Mouse (Mus musculus): ENCODE data around the gene Cldn3. TPM values are rescaled to one million over a fixed set of nuclear protein-coding genes. Genes with fewer than 3 reads are reported as not detected.

The Cldn3 gene
- total and polyA plus RNA-seq, 3 experiments, result not detected

GRCm38 (mm10) chr5:135023344-135024173, 37.5 kb downstream of the Cldn3 start, which contains the start of gene Stx1a (continued):
- TF ChIP-seq E2F4 (IDR thresholded peaks at IDR 0.05; ENCODE audit: insufficient replicate concordance, low read depth, low read length) (no peak), CHD1 (IDR thresholded peaks at IDR 0.05; ENCODE audit: low read depth, low read length) (no peak), IRF4 (IDR thresholded peaks at IDR 0.05; ENCODE audit: low read depth, low read length) (no peak), JUND (conservative IDR thresholded peaks at IDR 0.05; ENCODE audit: low read depth, low read length) (no peak), CTCF (conservative IDR thresholded peaks at IDR 0.05 in 1 of 2, IDR thresholded peaks at IDR 0.05 in 1 of 2; ENCODE audit: low read depth in 2 of 2, low read length in 2 of 2) (0 out of 4 replicates have a peak, but pooled peaks of 1 of the 2 experiments have one; percentile 2), MAFK (IDR thresholded peaks at IDR 0.05; ENCODE audit: insufficient replicate concordance, low read length) (no peak), ZMIZ1 (IDR thresholded peaks at IDR 0.05; ENCODE audit: low read depth, low read length) (peak; percentile 43; the same call in 1 of the 2 replicates), ZKSCAN1 (IDR thresholded peaks at IDR 0.05; ENCODE audit: borderline replicate concordance, low read depth, low read length) (no peak), TCF12 (IDR thresholded peaks at IDR 0.05; ENCODE audit: low read depth, low read length) (peak; percentile 35; the same call in 1 of the 2 replicates)

DNA sequence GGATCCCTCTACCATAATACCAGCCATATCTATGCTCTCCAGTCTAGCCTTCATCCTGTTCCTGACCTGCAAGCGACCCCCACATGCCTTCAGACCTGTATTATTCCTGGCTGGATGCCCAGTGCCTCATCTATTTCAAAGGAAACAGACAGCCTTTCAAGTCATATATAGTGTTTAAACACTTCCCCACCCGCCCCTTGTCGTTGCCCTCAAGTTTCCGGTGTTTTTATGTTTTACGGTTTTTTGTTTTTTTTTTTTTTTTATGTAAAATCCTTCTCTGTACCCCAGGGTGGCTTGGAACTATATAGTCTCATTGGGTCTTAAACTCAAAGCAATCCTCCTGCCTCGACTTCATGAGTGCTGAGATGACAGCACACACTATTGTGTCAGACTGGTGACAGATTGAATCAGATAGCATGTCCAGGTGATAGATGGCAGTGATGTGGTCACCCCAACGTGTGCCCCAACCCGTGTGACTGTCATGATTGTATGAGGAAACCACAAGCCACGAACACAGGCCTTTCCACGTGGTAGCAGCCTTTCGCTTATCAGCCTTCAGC, 38.7 kb downstream of the Cldn3 start:
- DNase-seq (ENCODE audit: extremely low read depth), result no peak
- Histone ChIP-seq H3K36me3 (replicated peaks in 1 of 2; ENCODE audit: control insufficient read depth in 1 of 2, insufficient read depth in 1 of 2, low read length in 1 of 2) (no peaks in the 10 kb centered on the region), H3K4me1 (ENCODE audit: control insufficient read depth in 1 of 2, insufficient read depth in 2 of 2) (peaks cover 7 to 30% of the 10 kb centered on the region in 2 experiments; a peak in 3 of 4 replicates), H3K4me2 (ENCODE audit: insufficient read depth, low read depth, poor library complexity, severe bottlenecking) (no peak overlapping the region), H3K27ac (ENCODE audit: insufficient read depth, low read depth) (no peak overlapping the region; the same call in 1 of the 2 replicates), H3K27me3 (replicated peaks) (peaks cover 21% of the 10 kb centered on the region), H3K9ac (ENCODE audit: insufficient read depth, low read depth) (no peak overlapping the region), H3K4me3 (replicated peaks in 1 of 3; ENCODE audit: low read depth in 2 of 3, low read length in 2 of 3, poor library complexity in 1 of 3) (no peak overlapping the region), H3K9me3 (replicated peaks; ENCODE audit: low read length) (no peaks in the 10 kb centered on the region), H3K79me2 (replicated peaks; ENCODE audit: control insufficient read depth, extremely low read depth, insufficient read depth, poor library complexity, severe bottlenecking) (no peaks in the 10 kb centered on the region)
- no peak for TF ChIP-seq MXI1 (IDR thresholded peaks at IDR 0.05; ENCODE audit: low read depth, low read length)
- TF ChIP-seq ETS1 (conservative IDR thresholded peaks at IDR 0.05; ENCODE audit: low read depth, low read length), result no peak
- TF ChIP-seq BHLHE40 (IDR thresholded peaks at IDR 0.05; ENCODE audit: low read depth, low read length), result peak; percentile 45; the same call in 1 of the 2 replicates
- TF ChIP-seq MAZ (IDR thresholded peaks at IDR 0.05; ENCODE audit: low read depth, low read length), result no peak
- dilution Hi-C loops (cut with MboI; ENCODE audit: extremely low pct_ligation_motif_present, extremely low pct_unique_long_range_greater_than_20kb, low sequenced_read_pairs), result no loop called here
- in situ Hi-C loops (cut with MboI; ENCODE audit: low pct_ligation_motif_present, low pct_unique_long_range_greater_than_20kb, low sequenced_read_pairs), result loop anchor here (5.0 kb wide), 1 partner anchor 48 kb away; no protein-coding TSS in a partner anchor

DNA sequence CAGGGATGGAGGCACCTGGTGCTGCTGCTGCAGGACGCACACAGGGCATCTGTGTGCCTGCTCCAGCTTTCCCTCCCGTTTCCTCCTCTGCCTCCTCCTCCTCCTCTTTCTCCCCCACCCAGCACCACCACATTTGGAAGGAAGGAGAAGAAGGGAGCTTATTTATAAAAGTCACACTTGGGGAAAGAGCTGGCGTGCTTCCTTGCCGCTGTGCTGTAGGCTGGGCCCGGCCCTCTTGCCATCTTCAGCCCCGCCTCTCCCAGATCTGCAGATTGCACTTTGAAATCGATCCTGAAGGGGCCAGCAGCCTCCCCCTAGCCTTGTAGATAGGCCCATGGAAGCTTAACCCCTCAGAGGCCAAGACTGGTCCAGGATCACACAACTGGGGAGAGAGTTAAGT, 39.9 kb downstream of the Cldn3 start:
- Histone ChIP-seq H3K4me3 (replicated peaks in 1 of 3; ENCODE audit: low read depth in 2 of 3, low read length in 2 of 3, poor library complexity in 1 of 3) (no peak overlapping the region), H3K4me2 (ENCODE audit: insufficient read depth, low read depth, poor library complexity, severe bottlenecking) (no peak overlapping the region), H3K4me1 (ENCODE audit: control insufficient read depth in 1 of 2, insufficient read depth in 2 of 2) (peaks cover 7 to 30% of the 10 kb centered on the region in 2 experiments; a peak in 3 of 4 replicates), H3K9ac (ENCODE audit: insufficient read depth, low read depth) (no peak overlapping the region), H3K27me3 (replicated peaks) (peaks cover 21% of the 10 kb centered on the region), H3K27ac (ENCODE audit: insufficient read depth, low read depth) (no peak overlapping the region), H3K36me3 (replicated peaks in 1 of 2; ENCODE audit: control insufficient read depth in 1 of 2, insufficient read depth in 1 of 2, low read length in 1 of 2) (no peaks in the 10 kb centered on the region), H3K9me3 (replicated peaks; ENCODE audit: low read length) (no peaks in the 10 kb centered on the region), H3K79me2 (replicated peaks; ENCODE audit: control insufficient read depth, extremely low read depth, insufficient read depth, poor library complexity, severe bottlenecking) (no peaks in the 10 kb centered on the region)
- TF ChIP-seq MAX (IDR thresholded peaks at IDR 0.05; ENCODE audit: low read length) (no peak), POLR2A (IDR thresholded peaks at IDR 0.05; ENCODE audit: low read depth, low read length) (no peak), IRF4 (IDR thresholded peaks at IDR 0.05; ENCODE audit: low read depth, low read length) (no peak), RCOR1 (conservative IDR thresholded peaks at IDR 0.05; ENCODE audit: low read depth, low read length) (no peak), MEF2A (IDR thresholded peaks at IDR 0.05; ENCODE audit: borderline replicate concordance, low read depth, low read length) (no peak), ETS1 (conservative IDR thresholded peaks at IDR 0.05; ENCODE audit: low read depth, low read length) (no peak), CHD2 (IDR thresholded peaks at IDR 0.05; ENCODE audit: low read length) (no peak), MAFK (IDR thresholded peaks at IDR 0.05; ENCODE audit: insufficient replicate concordance, low read length) (no peak), MXI1 (IDR thresholded peaks at IDR 0.05; ENCODE audit: low read depth, low read length) (no peak), TBP (conservative IDR thresholded peaks at IDR 0.05; ENCODE audit: low read depth, low read length) (no peak), JUND (conservative IDR thresholded peaks at IDR 0.05; ENCODE audit: low read depth, low read length) (no peak)
- dilution Hi-C loops (cut with MboI; ENCODE audit: extremely low pct_ligation_motif_present, extremely low pct_unique_long_range_greater_than_20kb, low sequenced_read_pairs), result no loop called here
- no peak for DNase-seq (ENCODE audit: extremely low read depth)
- in situ Hi-C loops (cut with MboI; ENCODE audit: low pct_ligation_motif_present, low pct_unique_long_range_greater_than_20kb, low sequenced_read_pairs), result no loop called here

Data from CH12.LX (cell line).